Mouse (Mus musculus) cerebellum, postnatal 36 days (tissue): Measurements from ENCODE around the gene Gm1043.

Experiments
- DNase-seq, 2 experiments: peaks; one replicate each; pipeline ENCODE4 v3.0.0; 2021 to 2022; ENCODE audit warnings: mixed read lengths in 2 of 2

Gm1043 gene

DNA sequence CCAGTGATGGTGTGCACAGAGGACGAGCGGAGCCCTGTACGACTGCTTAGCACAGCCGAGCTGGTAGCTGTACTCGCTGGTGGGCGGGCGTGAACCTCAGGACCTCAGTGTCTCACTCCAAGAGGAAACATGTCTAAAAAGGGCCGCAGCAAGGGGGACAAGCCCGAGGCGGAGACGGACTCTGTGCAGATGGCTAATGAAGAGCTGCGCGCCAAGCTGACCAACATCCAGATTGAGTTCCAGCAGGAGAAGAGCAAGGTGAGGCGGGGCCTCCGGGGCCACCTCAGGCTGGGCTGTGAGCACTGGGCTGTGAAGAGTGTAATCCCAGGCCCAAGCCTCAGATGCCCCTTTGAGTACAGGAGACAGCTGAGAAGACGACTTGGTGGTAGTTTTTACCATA lies at the start of gene Gm1043:
TSS of gene Gm1043 (plus strand) at position 130 of the 400 bp plus-strand sequence.
- DNase-seq, result peak in 1 of 2 experiments; percentile 23

DNA sequence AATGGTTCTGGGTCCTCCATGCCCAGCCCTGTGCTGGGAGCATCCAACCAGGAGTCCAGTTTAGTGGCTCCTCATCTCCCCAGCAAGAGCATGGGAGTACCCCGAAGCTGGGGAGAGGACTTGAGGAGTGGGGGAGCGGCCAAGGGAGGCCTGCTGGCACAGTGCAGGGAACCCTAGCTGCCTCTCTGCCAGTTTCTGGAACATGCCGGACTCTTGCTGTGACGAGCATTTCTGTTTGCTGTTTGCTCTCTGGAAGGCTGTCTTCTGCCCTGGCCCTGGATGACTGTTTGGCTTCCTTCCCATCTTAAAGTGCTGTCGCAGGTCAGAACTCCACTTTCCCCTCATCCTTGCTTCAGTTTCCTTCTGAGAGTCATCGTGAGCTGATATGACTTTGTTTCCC lies 49.3 kb upstream of the Gm1043 start:
- DNase-seq, result peak in 1 of 2 experiments; percentile 12

DNA sequence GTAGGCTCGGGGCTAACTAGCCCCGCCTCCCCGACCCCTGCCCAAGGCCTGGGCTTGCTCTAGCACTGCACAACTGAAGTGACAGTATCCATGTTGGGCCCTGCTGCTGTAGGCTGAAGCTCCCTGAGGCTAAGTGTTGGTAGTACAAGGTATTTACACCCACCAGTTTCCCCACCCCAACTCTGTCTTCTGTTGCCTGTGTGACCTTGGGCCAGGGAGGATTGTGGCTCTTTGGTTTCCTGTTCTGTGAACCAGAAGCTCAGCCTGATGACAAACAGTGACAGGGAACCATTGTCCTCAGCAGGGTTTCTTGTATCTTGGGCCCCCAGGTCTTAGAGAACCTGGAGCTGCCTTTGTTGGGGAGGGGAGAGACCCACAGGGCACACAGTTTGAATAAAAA lies 48.3 kb upstream of the Gm1043 start:
- DNase-seq, result no peak

DNA sequence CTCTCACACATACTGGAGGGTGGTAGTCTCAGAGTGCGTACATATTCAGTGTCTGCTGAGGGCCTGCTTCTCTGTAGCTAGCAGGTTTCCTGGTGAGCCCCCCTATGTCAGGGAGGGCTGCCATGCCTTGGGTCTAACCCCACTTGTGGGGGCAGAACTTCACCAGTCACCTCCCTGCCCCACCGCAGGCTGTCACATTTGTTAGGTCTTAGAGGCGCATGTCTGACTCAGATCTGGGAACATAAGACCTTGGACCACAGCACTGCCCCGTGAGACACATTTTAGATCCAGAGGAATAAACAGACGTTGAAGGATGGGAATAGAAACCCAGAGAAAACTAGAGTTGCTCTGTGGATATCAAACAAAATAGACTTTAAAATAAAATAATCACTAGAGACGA lies 45.3 kb upstream of the Gm1043 start:
- no peak for DNase-seq

DNA sequence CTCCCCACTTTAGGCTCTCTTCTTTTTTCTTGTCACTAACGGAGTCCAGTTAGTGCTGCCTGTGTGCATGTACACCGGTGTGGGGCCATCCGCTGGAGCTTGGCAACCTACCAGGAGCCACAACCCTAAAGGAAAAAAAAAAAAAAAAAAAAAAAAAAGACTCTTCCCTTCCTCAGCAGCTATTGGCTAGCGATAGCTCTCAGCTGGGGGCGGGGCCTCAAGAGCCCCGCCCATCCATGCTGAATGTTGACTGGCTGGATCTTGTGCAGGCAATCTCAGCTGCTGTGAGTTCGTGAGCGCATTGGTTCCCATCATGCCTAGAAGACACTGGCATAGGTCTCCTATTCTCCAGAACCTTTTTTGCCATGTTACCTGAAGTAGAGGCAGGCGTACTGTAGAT lies 44.5 kb upstream of the Gm1043 start:
- DNase-seq, result no peak

DNA sequence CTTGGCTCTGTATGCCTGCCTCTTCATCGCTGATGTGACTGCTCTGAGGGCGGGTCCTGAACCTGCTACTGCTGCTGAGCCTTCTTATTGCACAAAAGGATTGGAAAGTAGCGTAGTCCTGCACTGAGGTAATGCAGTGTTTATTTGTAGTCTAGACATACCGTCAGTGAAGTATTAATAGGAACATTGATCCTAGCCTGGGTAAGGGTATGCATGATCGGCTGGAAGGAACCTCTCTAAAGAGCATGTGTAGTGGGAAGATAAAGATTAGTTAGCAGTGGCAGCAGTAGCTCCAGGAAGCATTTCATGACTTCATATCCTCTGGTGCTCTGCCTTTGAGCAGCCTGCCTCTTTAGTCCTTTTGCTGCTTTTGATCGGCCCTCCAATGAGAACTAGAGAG lies 43.5 kb upstream of the Gm1043 start:
- DNase-seq, result no peak

DNA sequence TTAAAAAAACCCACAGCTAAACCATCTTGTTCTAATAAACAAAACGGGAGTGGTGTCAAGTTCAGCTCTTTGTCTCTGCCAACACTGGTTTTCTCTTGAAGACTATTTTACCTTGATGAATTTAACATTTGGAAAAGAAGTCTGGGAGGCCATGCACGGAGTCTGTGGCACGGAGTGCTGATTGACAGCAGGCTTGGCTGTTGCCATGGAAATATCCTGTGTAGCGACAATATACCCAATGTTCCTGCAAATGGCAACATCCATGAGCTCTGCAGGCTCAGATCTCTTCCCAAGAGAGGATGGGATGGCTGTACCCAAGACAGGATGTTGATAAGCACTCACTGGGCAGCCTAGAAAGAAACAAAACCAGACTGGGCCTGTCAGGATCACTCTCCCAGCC lies 42.2 kb upstream of the Gm1043 start:
- no peak for DNase-seq

DNA sequence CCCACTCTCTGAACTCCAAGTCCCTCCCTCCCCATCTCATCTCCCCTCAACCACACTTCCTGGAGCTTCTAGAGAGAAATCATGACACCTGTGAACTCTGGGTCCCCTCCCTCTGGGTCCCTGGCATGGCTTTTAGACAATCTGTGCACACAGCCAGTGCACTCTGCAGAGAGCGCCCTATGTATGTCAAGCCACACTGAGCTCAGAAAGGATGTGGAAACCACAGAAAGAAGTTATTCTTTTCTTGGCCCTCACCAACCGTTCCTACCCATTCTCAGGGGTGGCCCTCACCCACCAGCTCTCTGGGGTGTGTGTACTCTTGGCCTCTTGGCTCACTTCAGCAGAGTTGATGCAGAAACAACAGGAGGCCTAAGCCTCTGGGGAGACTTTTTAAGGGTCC lies 40.4 kb upstream of the Gm1043 start:
- DNase-seq, result no peak

DNA sequence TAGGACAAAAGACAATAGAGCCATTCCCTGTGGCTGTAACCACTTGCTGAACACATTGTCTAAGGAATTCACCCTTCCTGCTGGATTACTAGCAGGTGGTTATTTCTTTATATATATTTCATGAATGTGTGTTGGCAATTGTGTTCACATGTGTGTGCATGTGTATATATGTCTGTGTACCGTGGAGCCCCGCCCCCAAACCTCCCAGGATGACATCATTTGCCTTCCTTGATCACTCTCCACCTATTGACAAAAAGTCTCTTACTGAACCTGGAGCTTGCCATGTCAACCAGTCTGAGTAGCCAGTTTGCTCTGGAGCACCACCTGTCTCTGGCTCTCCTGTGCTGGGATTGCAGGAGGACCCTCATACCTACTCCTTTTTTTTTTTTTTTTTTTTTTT lies 39.6 kb upstream of the Gm1043 start:
- DNase-seq, result no peak

DNA sequence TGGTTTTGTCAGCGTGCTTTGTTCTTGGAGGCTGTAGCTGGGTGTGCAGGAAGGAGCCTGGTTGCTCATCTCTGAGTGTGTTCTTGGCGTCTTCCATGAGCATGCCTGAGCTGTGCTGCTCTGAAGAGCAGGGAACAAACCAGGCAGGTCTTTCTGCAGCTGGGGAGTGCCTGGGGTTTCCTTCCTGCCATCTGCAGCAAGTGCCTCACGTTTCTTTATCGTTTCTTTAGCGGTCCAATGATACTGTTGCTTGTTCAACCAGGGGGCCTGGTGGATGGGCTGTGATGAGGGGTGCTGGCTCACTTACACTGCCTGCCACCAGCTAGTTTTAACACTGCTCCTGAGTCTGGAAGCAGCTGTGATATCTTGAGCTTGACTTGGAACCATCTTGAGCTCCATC lies 38.4 kb upstream of the Gm1043 start:
- no peak for DNase-seq

DNA sequence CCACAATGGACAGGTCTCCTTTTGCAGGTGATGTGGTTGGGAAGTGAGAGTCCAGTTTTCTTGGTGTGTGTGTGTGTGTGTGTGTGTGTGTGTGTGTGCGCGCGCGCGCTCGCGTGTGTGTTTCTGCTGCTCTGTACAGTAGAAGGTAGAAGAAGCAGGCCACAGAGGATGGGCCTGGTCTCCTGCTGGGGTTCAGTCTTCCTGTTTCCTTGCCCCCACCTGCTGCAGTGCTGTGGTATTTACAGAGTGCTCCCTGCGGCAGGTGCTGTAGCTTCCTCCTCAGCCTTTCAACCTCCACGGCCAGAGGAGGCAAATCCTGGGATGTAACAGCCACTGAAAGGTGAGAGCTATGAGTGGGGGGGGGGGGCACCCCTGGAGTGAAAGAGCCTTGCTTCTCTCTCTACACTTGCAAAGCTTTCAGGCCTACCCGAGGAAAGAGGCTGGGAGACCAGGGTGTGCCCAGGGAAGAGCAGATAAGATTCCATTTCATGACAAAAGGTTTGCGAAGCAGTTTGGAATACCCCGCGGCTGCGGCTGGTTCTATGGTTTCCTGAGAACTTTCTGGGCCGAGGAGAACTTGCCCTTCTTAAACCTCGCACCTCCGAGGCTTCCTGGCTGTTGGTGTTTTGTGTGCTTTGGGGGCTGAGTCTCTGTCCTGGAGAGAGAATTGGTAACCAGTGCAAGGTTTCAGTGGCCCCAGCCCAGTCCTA lies 37.8 kb upstream of the Gm1043 start:
- DNase-seq, result no peak

DNA sequence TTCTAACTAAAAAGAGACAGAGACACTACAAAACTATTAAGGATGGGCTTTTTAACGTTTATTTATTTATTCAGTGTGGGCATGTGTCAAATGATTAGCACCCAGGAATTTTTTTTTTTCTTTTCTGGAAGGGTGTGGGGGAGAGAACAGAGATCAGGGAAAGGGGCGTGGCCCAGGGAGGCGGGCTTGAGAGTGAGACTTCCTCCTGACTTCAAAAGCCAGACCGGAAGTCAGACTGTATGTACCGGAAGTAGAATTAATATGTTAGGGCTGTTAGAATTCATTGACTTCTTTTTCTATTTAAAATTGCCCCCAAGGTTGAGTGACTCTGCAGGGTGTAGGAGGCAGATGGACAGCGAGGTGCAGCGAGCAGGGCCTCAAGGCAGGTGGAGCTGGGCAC lies 37.2 kb upstream of the Gm1043 start:
- DNase-seq, result no peak

DNA sequence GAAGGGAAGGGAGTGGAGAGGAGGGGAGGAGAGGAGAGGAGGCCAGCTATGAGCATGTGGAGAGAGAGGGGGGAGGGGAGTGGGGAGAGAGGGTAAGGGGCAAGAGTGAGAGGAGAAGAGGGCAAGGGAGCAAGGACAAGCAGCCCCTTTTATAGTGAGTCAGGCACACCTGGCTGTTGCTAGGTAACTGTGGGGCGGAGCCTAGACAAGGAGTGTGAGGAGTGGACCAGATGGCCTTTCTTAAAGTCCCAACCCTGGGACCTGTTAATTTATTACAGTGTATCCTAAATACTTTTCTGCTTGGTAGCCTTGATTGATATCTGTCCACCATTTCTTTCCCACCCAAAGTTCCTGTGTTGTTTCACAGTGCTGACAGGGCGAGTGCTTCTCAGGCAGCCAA lies 36.1 kb upstream of the Gm1043 start:
- no peak for DNase-seq

DNA sequence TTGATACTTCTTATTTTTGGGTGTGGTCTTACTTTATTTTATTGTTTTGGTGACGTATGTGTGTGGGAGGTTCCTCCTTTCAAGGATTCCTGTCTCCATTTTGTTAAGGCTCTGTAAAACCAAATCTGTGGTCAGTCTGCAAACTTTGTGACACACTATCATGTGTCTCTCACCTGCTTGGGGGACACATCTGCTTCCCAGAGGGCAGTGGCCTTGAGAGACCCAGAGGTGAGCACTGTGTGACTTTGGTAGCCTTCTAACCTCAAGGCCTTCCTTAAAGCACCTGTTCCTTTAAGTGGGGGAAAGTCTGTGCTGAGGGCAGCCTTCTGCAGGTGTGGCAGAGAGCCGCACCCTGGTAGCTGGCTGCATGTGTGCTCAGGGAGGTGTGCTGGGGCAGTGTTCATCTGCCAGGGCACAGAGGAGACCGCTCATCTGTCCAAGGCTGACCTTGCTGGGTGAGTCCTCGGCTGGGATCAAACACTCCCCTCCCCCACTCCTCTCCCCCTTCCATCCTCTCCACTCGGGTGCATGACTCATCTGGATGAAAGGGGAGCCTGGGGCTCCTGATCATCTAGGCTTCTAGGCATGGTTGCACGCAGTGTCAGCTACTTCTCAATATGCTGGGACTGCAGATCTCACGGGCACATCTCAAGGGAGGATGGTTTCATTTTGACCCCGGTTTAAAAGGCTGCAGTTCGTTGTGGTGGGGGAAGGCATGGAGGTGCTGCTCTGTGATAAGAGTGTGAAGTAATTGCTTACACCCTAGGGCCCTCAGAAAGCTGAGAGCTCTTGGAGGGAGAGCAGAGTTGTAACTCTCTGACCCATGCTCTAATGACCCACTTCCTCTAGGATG lies 34.4 kb upstream of the Gm1043 start:
- no peak for DNase-seq

DNA sequence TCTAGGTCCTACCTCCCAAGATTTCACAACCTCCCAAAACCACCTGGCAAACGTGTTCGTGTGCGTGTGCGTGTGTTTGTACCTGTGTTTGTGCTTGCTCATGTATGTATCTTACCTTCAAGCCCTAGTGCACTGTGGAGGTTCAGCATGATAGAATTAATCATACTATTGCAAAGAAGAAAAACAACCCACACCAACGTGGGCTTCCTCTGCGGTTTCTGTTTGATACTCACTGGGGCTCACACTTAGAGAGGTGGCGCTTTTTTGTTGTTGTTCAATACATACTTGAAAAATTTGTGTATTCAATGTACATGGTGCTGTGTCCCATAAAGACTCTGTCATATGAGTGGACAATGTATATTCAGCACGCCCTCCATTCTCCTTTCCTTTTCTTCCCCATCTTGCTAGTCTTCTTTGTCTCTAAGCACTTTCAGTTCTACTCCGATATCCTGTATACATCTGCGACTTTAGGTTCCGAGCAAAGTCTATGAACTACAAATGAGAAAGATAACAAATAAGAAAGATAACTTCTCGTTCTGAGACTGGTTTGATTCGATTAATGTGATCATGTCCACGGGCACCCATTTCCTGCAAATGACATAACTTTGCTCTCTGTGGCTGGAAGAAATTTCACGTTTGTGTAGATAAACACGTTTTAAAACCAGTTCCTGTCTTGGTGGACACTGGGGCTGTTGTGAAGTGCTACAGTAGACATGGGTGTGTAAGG lies 33.6 kb upstream of the Gm1043 start:
- DNase-seq, result no peak

DNA sequence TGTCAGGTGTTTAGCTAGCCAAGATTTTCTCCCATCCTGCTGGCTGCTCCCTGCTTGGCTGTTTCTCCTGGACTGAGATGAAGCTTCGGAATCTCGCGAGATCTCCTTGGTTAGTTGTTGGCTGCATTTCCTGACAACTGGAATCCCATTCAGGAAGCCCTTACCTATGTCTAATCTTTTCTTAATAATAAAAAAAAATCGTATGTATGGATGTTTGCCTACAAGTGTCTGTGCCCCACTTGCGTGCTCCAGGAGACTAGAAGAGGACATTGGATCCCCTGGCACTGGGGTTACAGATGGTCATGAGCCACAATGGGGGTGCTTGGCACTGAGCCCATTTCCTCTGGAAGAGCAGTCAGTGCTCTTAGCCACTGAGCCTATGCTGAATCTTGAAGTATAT lies 32.3 kb upstream of the Gm1043 start:
- peak; percentile 67 to 70 for DNase-seq

DNA sequence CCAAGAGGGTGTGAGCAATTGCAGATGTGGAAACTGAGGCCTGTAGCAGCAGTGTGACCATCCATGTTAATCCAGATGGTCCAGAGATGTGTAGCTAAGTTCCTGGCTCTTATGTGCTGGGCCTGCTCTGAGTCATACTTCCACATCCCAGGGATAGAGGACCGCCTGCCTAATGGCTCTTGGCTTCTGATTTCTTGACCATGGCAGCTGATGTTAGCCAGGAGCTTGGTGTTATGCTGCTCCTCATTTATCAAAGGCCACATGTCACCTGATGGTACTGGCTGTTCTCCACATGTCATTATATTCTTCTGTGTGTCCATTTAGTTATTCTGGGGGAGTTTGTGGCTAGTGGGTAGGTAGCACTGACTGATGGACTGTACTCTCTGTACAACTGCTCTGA lies 29.4 kb upstream of the Gm1043 start:
- DNase-seq, result no peak

DNA sequence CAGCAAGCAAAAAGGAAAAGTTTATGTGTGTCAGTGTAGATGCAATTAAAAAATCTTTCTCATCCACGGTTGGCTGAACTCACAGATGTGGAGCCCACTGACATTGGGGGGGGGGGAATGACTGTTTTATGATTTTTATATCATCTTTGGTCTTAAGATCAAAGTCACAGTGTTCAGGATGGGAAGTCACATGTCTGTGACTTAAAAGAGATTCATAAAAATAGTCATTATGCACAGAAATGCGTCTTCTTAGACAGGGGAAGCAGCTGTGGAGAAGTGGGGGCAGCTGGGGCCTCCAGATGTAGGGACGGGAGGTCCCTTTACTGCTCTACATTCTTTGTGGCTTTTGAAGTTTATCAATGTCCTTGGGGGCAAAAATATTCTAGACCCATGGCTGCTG lies 28.7 kb upstream of the Gm1043 start:
- no peak for DNase-seq

DNA sequence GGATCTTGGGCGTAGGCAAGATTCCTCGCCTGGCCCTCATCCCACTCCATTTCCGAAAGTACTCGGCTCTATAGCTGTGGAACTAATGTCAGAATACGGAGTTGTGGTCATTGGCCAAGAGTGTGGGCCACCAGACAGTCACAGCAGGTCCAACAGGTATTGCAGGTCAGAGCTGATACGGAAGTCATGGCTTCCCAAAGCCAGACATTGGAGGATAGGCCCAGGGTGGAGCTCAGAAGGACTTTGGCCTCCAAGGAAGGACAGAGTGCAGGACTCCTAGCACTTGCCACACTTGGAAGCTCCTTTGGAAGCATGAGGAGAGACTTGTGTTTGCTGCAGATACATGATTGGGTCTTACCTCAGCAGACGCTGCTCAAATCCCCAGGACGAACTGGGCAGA lies 23.6 kb upstream of the Gm1043 start:
- DNase-seq, result no peak

DNA sequence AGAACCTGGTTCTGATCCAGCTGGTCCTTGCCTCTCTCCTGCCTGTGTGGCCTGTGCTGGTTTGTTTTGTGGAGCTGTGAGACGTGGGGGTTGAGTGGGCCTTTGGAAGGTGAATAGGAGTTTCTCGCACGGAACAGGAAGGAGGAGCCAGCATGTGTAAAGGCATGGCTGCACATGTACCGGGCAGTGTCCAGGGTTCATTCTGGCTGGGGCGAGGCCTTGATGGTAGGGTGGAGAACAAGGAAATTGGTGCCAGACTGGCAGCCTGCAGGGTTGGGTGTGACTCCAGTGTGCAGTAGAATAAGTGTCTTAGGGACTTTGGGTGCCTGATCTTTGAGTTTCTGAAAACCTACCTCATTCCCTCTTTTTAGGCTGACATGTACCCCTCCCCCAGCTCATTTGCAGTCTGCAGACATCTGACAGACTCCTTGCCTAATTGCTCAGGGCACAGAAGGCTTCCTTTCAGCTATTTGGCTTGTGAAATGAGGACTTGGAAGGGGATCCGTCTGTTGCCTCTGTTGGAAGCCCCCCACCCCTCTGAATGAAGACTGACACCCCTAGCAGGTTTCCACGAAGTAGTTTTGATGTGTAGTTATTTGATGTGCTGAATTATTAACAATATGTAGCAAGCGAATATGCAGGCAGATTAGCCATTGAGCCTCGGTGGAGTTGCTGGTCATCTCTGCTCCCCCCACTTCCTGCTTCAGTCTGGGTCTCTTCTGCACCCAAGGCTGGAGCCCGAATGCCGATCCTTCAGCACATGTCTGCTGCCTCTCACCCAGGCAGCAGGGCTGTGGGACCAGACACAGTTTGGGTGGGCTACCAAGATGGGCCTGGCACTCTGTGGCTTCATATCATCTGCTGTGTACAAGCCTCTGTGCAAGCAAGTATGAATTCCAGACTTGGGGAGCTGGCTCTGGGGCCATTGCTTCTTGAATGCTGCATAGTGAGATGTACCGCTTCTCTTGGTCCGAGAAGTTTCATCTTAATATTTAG lies 20.4 kb upstream of the Gm1043 start:
- no peak for DNase-seq

DNA sequence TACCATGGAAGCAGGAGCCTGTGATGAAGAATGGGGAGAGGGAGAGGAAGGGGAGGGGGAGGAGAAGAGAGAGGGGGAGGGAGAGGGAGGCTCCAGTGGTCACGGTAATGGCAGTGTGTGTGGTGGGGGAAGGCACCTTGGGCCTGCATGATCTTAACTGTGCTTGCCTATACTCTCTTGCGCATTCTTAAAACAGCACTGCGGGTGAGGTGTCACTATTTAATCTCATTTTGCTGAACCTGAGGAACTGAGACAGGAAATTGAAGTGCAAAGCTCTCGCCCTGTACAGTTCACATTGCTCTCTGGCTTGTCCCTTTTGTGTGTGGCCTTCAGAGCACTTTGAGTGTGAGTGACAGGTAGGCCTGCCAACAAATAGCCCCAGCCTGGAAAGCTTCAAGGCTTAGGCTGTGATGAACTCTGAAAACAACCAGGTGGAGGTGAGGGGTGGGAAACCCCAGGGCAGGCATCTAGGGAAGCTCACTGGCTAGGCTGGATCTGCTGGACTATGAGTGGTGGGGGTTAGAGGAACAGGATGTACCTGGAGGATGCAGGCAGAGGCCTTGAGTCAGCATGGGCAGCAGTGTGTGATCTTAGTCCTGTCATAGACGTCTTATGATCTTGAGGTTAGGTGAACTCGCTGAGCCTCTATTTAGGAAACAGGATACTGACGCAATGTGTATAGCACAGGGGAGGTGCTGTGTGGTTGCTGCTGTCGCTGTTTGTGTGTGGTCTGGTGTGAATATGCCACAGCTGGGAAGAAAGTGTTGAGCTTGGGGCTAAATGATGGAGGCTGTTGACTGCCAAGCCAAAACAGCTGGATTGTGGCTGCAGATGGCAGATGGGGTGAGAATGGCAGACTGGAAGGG lies 18.2 kb upstream of the Gm1043 start:
- no peak for DNase-seq
